Mouse (Mus musculus) liver, postnatal 0 days (tissue): ENCODE measurements around the gene Ints5.

Source experiments
- CTCF ChIP-seq: sonication (generic); IDR thresholded peaks from 2 replicates; pipeline ENCODE4 v1.5.1; 2016; ENCODE audit warnings: antibody characterized with exemption, low read depth
- EP300 ChIP-seq: IDR thresholded peaks from 2 replicates; pipeline ENCODE4 v1.6.1; 2016; ENCODE audit warnings: antibody characterized with exemption, low read depth, mild to moderate bottlenecking

- TF ChIP-seq CTCF: no peak
- TF ChIP-seq EP300: no peak
Observed at GRCm38 (mm10) chr19:8919684-8920072, 26.9 kb downstream of the Ints5 start.
